In the genomic region with DNA sequence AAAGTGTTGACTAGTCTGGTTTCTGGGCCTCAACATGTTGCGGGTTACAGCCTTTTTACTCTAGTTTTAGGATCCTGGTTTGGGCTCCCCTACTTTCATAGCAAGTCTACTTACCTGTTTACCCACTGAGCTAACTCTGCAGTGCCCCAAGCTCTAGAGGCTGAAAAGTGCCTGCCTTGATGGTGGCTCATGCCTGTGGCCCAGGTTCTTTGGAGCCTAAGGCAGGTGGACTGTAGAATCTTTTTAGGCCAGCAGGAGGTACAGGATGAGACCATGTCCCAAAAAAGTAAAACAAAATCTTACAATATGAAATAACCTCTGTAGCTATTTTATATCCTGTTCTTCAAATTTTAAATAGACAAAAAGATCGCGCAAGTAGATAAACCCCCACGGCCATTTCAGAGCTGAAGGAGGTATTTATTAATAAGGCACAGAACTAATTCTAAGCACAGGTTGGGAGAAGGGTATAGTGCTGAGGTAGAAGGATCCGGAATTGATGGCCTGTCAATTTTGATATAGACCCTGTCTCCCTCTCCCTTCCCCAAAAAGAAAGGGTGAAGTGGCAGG, we compare ENCODE assay signal across 9 mouse cellular contexts. TPM values are rescaled to one million over a fixed set of nuclear protein-coding genes. Genes with fewer than 3 reads are reported as not detected.
DNase-seq lines count a peak whose midpoint lies in the region; ATAC-seq lines count a peak whose summit lies in the region.
"Had no signal": no experiment of that assay in that cellular context is flagged by ENCODE, and none has a peak within 500 bp of the region (broad histone marks: within the 10 kb centered on the region; RNA-seq: fewer than 3 reads in every experiment).

No protein-coding gene starts in this region.

- H3K27me3 ChIP-seq in forebrain, embryonic 14.5 days (replicated peaks; ENCODE audit: control insufficient read depth, insufficient read depth, low read length) = no peaks in the 10 kb centered on the region
- H3K27me3 ChIP-seq in liver, embryonic 13.5 days = no peaks in the 10 kb centered on the region

- no peak overlapping the region for H3K27ac ChIP-seq in forebrain, embryonic 14.5 days (ENCODE audit: low read depth, low read length)
- peak overlapping the region; percentile 75 for H3K27ac ChIP-seq in liver, embryonic 13.5 days

- peaks cover 28% of the 10 kb centered on the region for H3K4me1 ChIP-seq in forebrain, embryonic 14.5 days (ENCODE audit: control insufficient read depth, insufficient read depth, low read length)
- H3K4me1 ChIP-seq in liver, embryonic 13.5 days (replicated peaks) = peaks cover 69% of the 10 kb centered on the region

- no peak for ATAC-seq in forebrain, embryonic 14.5 days
- no peak for ATAC-seq in liver, embryonic 13.5 days (ENCODE audit: low read depth)

- peak overlapping the region; percentile 95; the same call in 1 of the 2 replicates for H3K9ac ChIP-seq in forebrain, embryonic 14.5 days (ENCODE audit: low read length)
- H3K9ac ChIP-seq in liver, embryonic 13.5 days = peak overlapping the region; percentile 98

- peaks cover 43% of the 10 kb centered on the region for H3K36me3 ChIP-seq in forebrain, embryonic 14.5 days (ENCODE audit: control insufficient read depth, insufficient read depth, low read length)
- peaks cover 48% of the 10 kb centered on the region for H3K36me3 ChIP-seq in liver, embryonic 13.5 days

- peak; percentile 54 for DNase-seq in adrenal gland, adult 2 months
- no peak for DNase-seq in adrenal gland, postnatal 25 days
- DNase-seq in 3T3-L1 (ENCODE audit: low read depth, low spot score) = peak; percentile 37
- no peak for DNase-seq in forebrain, embryonic 14.5 days (ENCODE audit: low spot score)
- no peak for DNase-seq in liver, embryonic 13.5 days
- DNase-seq in thymus, postnatal 14 days = no peak
- DNase-seq in cerebellum, postnatal 25 days = no peak
- DNase-seq in cerebellum, adult 8-10 months = no peak
- DNase-seq: cerebellum, adult 18-20 months had no signal

- H3K9me3 ChIP-seq in forebrain, embryonic 14.5 days (replicated peaks; ENCODE audit: control insufficient read depth, low read length) = no peaks in the 10 kb centered on the region
- no peaks in the 10 kb centered on the region for H3K9me3 ChIP-seq in liver, embryonic 13.5 days (replicated peaks)

- WGBS in forebrain, embryonic 14.5 days = 89% methylated on average over 5 of the region's 5 CpGs
- WGBS in liver, embryonic 13.5 days (ENCODE audit: insufficient replicate concordance) = 51% methylated on average over 5 of the region's 5 CpGs

- peak overlapping the region; percentile 94; the same call in 1 of the 2 replicates for H3K4me3 ChIP-seq in forebrain, embryonic 14.5 days (ENCODE audit: low read depth, low read length)
- H3K4me3 ChIP-seq in liver, embryonic 13.5 days (replicated peaks) = peak overlapping the region; percentile 94

- H3K4me2 ChIP-seq in forebrain, embryonic 14.5 days (ENCODE audit: low read length) = peak overlapping the region; percentile 92
- peak overlapping the region; percentile 98 for H3K4me2 ChIP-seq in liver, embryonic 13.5 days

RNA-seq across cellular contexts. Expression of a gene that starts 1.5 kb away (rescaled TPM):
- total RNA-seq in adrenal gland, adult 2 months (2021) = 1,000 to 10,000 TPM; 1,172 to 1,353 TPM
- polyA plus RNA-seq in adrenal gland, adult 2 months (2012; rRNA removed) = 38.9 and 40.1 TPM in 2 replicates
- total RNA-seq in adrenal gland, postnatal 25 days (2021) = 1,323 and 1,476 TPM in 2 replicates
- 240 and 246 TPM in 2 replicates for polyA plus RNA-seq in forebrain, embryonic 14.5 days (2014; fragmentation: Nextera tagmentation; extraction: Ambion mirVana)
- polyA plus RNA-seq in liver, embryonic 13.5 days (2015; fragmentation: Nextera tagmentation; extraction: Ambion mirVana) = 478 and 596 TPM in 2 replicates

RNA-seq across cellular contexts. Expression of a gene that starts 1.6 kb away (rescaled TPM):
- 100 to 1,000 TPM; 618 to 826 TPM for total RNA-seq in adrenal gland, adult 2 months (2021)
- polyA plus RNA-seq in adrenal gland, adult 2 months (2012; rRNA removed) = 64.2 and 81.1 TPM in 2 replicates
- 656 and 863 TPM in 2 replicates for total RNA-seq in adrenal gland, postnatal 25 days (2021)
- polyA plus RNA-seq in forebrain, embryonic 14.5 days (2014; fragmentation: Nextera tagmentation; extraction: Ambion mirVana) = 257 and 283 TPM in 2 replicates
- polyA plus RNA-seq in liver, embryonic 13.5 days (2015; fragmentation: Nextera tagmentation; extraction: Ambion mirVana) = 600 and 712 TPM in 2 replicates

RNA-seq across cellular contexts. Expression of a gene that starts 37.0 kb away (rescaled TPM):
- 100 to 1,000 TPM in 1 of 2 experiments, 10 to 100 TPM in 1; 89.5 to 135 TPM for total RNA-seq in adrenal gland, adult 2 months (2021)
- polyA plus RNA-seq in adrenal gland, adult 2 months (2012; rRNA removed) = 24.3 and 24.4 TPM in 2 replicates
- 64.2 and 77.0 TPM in 2 replicates for total RNA-seq in adrenal gland, postnatal 25 days (2021)
- polyA plus RNA-seq in forebrain, embryonic 14.5 days (2014; fragmentation: Nextera tagmentation; extraction: Ambion mirVana) = 39.5 and 44.1 TPM in 2 replicates
- polyA plus RNA-seq in liver, embryonic 13.5 days (2015; fragmentation: Nextera tagmentation; extraction: Ambion mirVana) = 17.6 and 20.6 TPM in 2 replicates

RNA-seq across cellular contexts. Expression of a gene that starts 41.5 kb away (rescaled TPM):
- 100 to 1,000 TPM; 136 to 390 TPM for total RNA-seq in adrenal gland, adult 2 months (2021)
- polyA plus RNA-seq in adrenal gland, adult 2 months (2012; rRNA removed) = 14.5 and 24.4 TPM in 2 replicates
- 227 and 289 TPM in 2 replicates for total RNA-seq in adrenal gland, postnatal 25 days (2021)
- 173 and 187 TPM in 2 replicates for polyA plus RNA-seq in forebrain, embryonic 14.5 days (2014; fragmentation: Nextera tagmentation; extraction: Ambion mirVana)
- 45.0 and 58.2 TPM in 2 replicates for polyA plus RNA-seq in liver, embryonic 13.5 days (2015; fragmentation: Nextera tagmentation; extraction: Ambion mirVana)

Comparison
In these comparisons a context has a peak if more than half of its experiments do, and no peak if none do; other contexts are left out.
1. DNase-seq: peak in adrenal gland, adult 2 months (single experiment) and 3T3-L1 (single experiment); none in adrenal gland, postnatal 25 days (single experiment), forebrain, embryonic 14.5 days (single experiment), liver, embryonic 13.5 days (single experiment), thymus, postnatal 14 days (single experiment), cerebellum, postnatal 25 days (0 of 2) and cerebellum, adult 8-10 months (single experiment).